Mouse (Mus musculus): ENCODE results near the gene Slc8a1. TPM values are rescaled to one million over a fixed set of nuclear protein-coding genes. Genes with fewer than 3 reads are reported as not detected.

Slc8a1 gene
- total RNA-seq, 2 experiments from 2014 or later = 270 to 277 TPM

- no peak overlapping the region for H3K27ac ChIP-seq
- DNase-seq (ENCODE audit: extremely low spot score in 1 of 2, low spot score in 2 of 2) = no peak
- intact Hi-C loops (cut with DNase I) = no loop called here
- no peak overlapping the region for H3K4me3 ChIP-seq
- no peak for TF ChIP-seq CTCF (IDR thresholded peaks at IDR 0.05)
Observed at GRCm38 (mm10) chr17:81363368-81363767, 374.8 kb downstream of the Slc8a1 start.

- no peak overlapping the region for H3K27ac ChIP-seq
- intact Hi-C loops (cut with DNase I) = no loop called here
- H3K4me3 ChIP-seq = no peak overlapping the region
- no peak for DNase-seq (ENCODE audit: extremely low spot score in 1 of 2, low spot score in 2 of 2)
- peak; percentile 28 for TF ChIP-seq CTCF (IDR thresholded peaks at IDR 0.05)
Observed at GRCm38 (mm10) chr17:81360571-81360970, 377.6 kb downstream of the Slc8a1 start.

GRCm38 (mm10) chr17:81360032-81360431 lies 378.1 kb downstream of the Slc8a1 start:
- Histone ChIP-seq H3K27ac (no peak overlapping the region), H3K4me3 (no peak overlapping the region)
- TF ChIP-seq CTCF (IDR thresholded peaks at IDR 0.05) = no peak
- intact Hi-C loops (cut with DNase I) = no loop called here
- DNase-seq (ENCODE audit: extremely low spot score in 1 of 2, low spot score in 2 of 2) = no peak

- no peak for TF ChIP-seq CTCF (IDR thresholded peaks at IDR 0.05)
- intact Hi-C loops (cut with DNase I) = no loop called here
- H3K4me3 ChIP-seq = no peak overlapping the region
- H3K27ac ChIP-seq = no peak overlapping the region
- no peak for DNase-seq (ENCODE audit: extremely low spot score in 1 of 2, low spot score in 2 of 2)
Observed at GRCm38 (mm10) chr17:81336024-81336754, 402.0 kb downstream of the Slc8a1 start.

- no peak for DNase-seq (ENCODE audit: extremely low spot score in 1 of 2, low spot score in 2 of 2)
- Histone ChIP-seq H3K27ac (no peak overlapping the region), H3K4me3 (no peak overlapping the region)
- intact Hi-C loops (cut with DNase I) = no loop called here
- no peak for TF ChIP-seq CTCF (IDR thresholded peaks at IDR 0.05)
Observed at GRCm38 (mm10) chr17:81335526-81335925, 402.7 kb downstream of the Slc8a1 start.

All from left cerebral cortex, adult 2 months (tissue).